Mouse (Mus musculus): ENCODE data around the gene Nab1.

DNA sequence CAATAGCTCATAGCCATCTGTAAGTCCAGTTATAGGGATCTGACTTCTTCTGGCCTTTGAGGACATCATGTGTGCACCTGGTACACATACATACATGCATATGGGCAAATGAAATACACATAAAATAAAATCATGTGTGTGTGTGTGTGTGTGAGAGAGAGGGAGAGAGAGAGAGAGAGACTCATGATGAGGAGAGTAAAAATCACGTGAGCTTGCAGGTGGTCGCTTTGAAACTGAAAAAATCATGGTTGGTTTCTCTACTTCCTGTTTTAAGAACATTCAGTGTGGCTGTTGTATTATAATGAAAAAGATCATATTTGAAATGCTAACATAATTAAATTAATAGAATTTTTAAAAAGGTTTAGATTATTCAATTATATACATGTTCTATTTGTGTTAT, 69.9 kb downstream of the Nab1 start:
- TF ChIP-seq EP300 (optimal IDR thresholded peaks at IDR 0.05) (no peak), CTCF (IDR thresholded peaks at IDR 0.05; ENCODE audit: low read depth) (no peak)

Measured in stomach, postnatal 0 days (tissue).